Mouse (Mus musculus): Measurements from ENCODE around the gene Serpina3c. TPM values are rescaled to one million over a fixed set of nuclear protein-coding genes. Genes with fewer than 3 reads are reported as not detected.
"Not testable (repeated sequence)": the region's sequence is repeated elsewhere in the genome, so short reads cannot be mapped to it uniquely, and the experiment has no call there.

Gene Serpina3c
- total and polyA plus RNA-seq, 3 experiments, result 9.8 to 23.9 (median 20.6) TPM

GRCm38 (mm10) chr12:104112333-104112732 lies 41.3 kb downstream of the Serpina3c start, which contains the start of gene Serpina3a:
Gene Serpina3a, plus strand, starts transcription at chr12:104112724.
- DNase-seq, result not testable (repeated sequence)

DNA sequence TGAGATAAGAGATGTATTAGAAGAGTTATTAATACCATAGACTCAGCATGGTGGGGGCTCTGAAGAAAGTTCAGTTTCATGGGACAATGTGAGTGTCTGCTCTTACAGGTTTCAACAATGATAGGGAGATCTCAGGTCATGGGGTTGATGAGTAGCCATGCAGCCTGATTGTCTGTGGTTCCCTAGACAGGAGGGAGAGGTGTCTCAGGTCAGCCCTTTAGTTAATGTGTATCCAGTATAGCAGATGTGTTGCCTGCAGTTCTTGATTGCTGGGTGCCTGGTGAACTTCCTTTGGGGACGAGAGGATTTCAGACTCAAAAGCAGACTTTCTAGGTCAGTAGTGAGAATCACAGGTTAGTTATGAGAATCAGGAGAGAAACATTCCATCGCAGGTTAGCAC lies 45.2 kb downstream of the Serpina3c start:
- no peak for DNase-seq

- no peak for DNase-seq
Measured at GRCm38 (mm10) chr12:104106919-104107318, 46.8 kb downstream of the Serpina3c start.

DNA sequence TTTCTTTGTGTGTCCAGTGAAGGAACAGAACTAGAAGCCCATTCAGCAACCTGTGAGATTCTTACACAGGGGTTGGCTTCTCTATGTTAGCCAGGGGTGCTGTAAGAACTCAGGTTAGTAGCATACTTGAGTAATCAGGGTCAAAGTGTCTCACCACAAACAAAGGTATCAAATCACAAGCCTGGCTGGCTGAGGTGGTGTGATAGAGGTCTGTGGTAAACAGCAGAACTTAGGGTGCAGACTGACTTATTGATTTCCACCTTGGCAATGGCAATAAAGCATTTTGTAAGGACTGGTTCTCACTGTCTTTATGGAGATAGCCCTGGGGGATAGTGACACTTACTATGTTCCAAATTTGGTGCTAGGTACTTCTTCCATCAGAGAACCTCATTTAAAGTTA lies 47.8 kb downstream of the Serpina3c start:
- DNase-seq, result no peak

DNA sequence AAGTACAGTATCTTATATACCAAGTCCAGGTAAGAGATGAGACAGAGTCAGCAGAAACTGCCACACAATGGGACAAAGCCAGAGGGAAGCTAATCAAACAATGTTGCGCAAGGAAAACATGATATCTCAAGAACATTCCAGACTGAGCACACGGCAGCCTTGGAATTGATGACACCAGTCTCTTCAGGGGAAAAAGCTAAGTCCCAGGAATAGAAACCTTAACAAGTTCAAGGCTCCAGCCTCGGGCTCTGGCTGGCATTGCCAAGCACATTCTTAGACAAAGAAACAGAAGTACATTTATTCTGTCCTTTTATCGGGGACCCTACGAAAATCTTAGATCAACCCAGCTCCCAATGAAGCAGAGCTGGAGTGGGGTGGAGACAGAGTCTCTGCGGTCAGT lies 52.9 kb downstream of the Serpina3c start, which contains the start of gene Serpina5:
Gene Serpina5, plus strand, starts transcription at position 346 of the 400 bp plus-strand sequence.
- DNase-seq, result peak; percentile 11

Other genes with a start within 250 kb of the Serpina3c start
- gene Serpina1c, start 249.0 kb downstream of the Serpina3c start, total RNA-seq (2021), result 10 to 100 TPM in 1 of 2 experiments, under 1 TPM in 1; 0.38 to 20.9 TPM
- 0.93 and 3.8 TPM in 2 replicates for gene Serpina1c, start 249.0 kb downstream of the Serpina3c start, polyA plus RNA-seq (2012; rRNA removed)
- 10 to 100 TPM in 1 of 2 experiments, 1 to 10 TPM in 1; 1.9 to 15.5 TPM for gene Serpina1e, start 194.9 kb downstream of the Serpina3c start, total RNA-seq (2021)
- 0.15 and 1.0 TPM in 2 replicates for gene Serpina1e, start 194.9 kb downstream of the Serpina3c start, polyA plus RNA-seq (2012; rRNA removed)
- under 1 TPM in 1 of 2 experiments, not detected in 1; 0.63 TPM for gene Serpina11, start 163.9 kb downstream of the Serpina3c start, total RNA-seq (2021)
- gene Serpina11, start 163.9 kb downstream of the Serpina3c start, polyA plus RNA-seq (2012; rRNA removed), result 0.07 TPM in 1 of 2 replicates, not detected in the other
- gene Serpina9, start 140.1 kb downstream of the Serpina3c start, total RNA-seq (2021), result not detected
- not detected in 2 replicates for gene Serpina9, start 140.1 kb downstream of the Serpina3c start, polyA plus RNA-seq (2012; rRNA removed)
- gene Serpina12, start 109.4 kb downstream of the Serpina3c start, total RNA-seq (2021), result under 1 TPM; 0.21 to 0.66 TPM
- 0.03 TPM in 1 of 2 replicates, not detected in the other for gene Serpina12, start 109.4 kb downstream of the Serpina3c start, polyA plus RNA-seq (2012; rRNA removed)
- gene Serpina5, start 52.8 kb downstream of the Serpina3c start, total RNA-seq (2021), result under 1 TPM in 1 of 2 experiments, not detected in 1; 0.75 TPM
- gene Serpina5, start 52.8 kb downstream of the Serpina3c start, polyA plus RNA-seq (2012; rRNA removed), result not detected in 2 replicates
- gene Serpina3a, start 41.1 kb downstream of the Serpina3c start, total RNA-seq (2021), result not detected
- gene Serpina3a, start 41.1 kb downstream of the Serpina3c start, polyA plus RNA-seq (2012; rRNA removed), result not detected in 2 replicates
- 1 to 10 TPM in 1 of 2 experiments, not detected in 1; 1.7 TPM for gene Serpina3b, start 25.9 kb downstream of the Serpina3c start, total RNA-seq (2021)
- 0.35 TPM in 1 of 2 replicates, not detected in the other for gene Serpina3b, start 25.9 kb downstream of the Serpina3c start, polyA plus RNA-seq (2012; rRNA removed)
- under 1 TPM; 0.24 to 0.29 TPM for gene Serpina3f, start 60.7 kb upstream of the Serpina3c start, total RNA-seq (2021)
- gene Serpina3f, start 60.7 kb upstream of the Serpina3c start, polyA plus RNA-seq (2012; rRNA removed), result 0.04 and 0.10 TPM in 2 replicates
- 1 to 10 TPM; 3.4 to 4.1 TPM for gene Serpina3g, start 82.4 kb upstream of the Serpina3c start, total RNA-seq (2021)
- 5.4 and 11.3 TPM in 2 replicates for gene Serpina3g, start 82.4 kb upstream of the Serpina3c start, polyA plus RNA-seq (2012; rRNA removed)
- gene Serpina3i, start 109.3 kb upstream of the Serpina3c start, total RNA-seq (2021), result under 1 TPM; 0.45 to 0.52 TPM
- gene Serpina3i, start 109.3 kb upstream of the Serpina3c start, polyA plus RNA-seq (2012; rRNA removed), result 0.26 and 0.29 TPM in 2 replicates
- under 1 TPM; 0.20 to 0.83 TPM for gene Serpina3j, start 160.7 kb upstream of the Serpina3c start, total RNA-seq (2021)
- gene Serpina3j, start 160.7 kb upstream of the Serpina3c start, polyA plus RNA-seq (2012; rRNA removed), result not detected in 2 replicates
- 10 to 100 TPM; 23.4 to 37.3 TPM for gene Serpina3k, start 184.6 kb upstream of the Serpina3c start, total RNA-seq (2021)
- 0.40 and 0.94 TPM in 2 replicates for gene Serpina3k, start 184.6 kb upstream of the Serpina3c start, polyA plus RNA-seq (2012; rRNA removed)
- gene Serpina3m, start 184.6 kb upstream of the Serpina3c start, total RNA-seq (2021), result 1 to 10 TPM; 2.5 to 3.8 TPM
- 0.12 and 0.17 TPM in 2 replicates for gene Serpina3m, start 184.6 kb upstream of the Serpina3c start, polyA plus RNA-seq (2012; rRNA removed)

Data from adrenal gland, adult 2 months (tissue).